Mouse (Mus musculus) lung, adult 18-20 months (tissue): Measurements from ENCODE around the gene Gm10964.

Source experiments
- DNase-seq, 2 experiments: peaks; one replicate each; pipeline ENCODE4 v3.0.0; 2022; ENCODE audit warnings: mixed read lengths in 2 of 2

The Gm10964 gene

DNA sequence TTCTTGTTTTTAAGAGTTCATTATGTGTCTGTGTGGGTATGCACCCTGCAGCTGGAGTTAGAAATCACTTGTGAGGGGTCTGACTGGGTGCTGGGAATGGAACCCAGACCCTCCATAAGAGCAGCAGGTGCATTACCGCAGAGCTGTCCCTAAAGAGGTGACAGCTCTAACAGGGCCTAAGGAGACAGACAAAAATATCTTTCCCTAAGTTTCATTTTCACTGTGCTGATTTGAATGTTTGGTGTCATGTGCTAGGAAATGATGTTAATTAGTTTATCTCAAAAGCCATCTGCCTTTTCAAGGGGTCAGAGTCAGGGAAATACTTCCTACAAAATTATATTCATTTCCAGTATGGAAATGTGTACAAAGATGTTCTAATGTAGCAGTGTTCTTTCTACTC lies at the start of gene Gm10964:
Gene Gm10964, plus strand, starts transcription at position 38 of the 400 bp plus-strand sequence.
- DNase-seq, result no peak

DNA sequence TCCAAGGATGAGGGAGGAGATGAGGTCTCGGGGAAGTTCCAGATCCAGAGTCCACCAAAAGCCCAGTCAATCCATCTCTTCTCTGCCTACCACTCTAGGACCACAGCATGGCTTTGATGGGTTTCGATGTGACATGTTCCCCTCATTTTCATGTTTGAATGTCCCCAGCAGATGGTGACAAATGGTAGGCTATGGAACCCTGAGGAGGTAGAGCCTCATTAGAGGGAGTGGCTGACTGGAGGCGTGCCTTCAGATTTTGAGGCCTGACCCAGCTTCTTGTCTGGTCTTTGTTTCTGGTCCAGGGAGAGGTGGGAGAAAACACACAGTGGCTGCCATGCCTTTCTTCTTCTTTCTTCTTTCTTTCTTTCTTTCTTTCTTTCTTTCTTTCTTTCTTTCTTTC lies 48.7 kb upstream of the Gm10964 start:
- peak in 1 of 2 experiments; percentile 26 for DNase-seq

GRCm38 (mm10) chr3:103695556-103695955 lies 43.6 kb upstream of the Gm10964 start:
- no peak for DNase-seq

GRCm38 (mm10) chr3:103696388-103696925 lies 42.7 kb upstream of the Gm10964 start:
- no peak for DNase-seq

DNA sequence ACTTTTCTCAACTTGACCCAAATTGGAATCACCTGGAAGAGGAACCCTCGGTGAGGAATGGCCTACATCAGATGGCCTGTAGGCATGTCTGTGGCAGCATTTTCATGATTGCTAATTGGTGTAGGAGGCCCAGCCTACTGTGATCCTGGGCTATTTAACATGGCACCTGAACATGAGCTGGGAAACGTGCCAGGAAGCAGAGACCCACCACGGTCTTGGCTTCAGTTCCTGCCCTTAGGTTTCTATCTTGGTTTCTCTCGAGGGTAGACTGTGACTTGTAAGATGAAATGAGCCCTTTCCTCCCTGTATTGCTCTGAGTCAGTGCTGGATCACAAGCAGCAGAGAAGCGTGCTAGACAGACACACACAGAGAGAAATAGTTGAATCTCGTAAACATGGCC lies 34.5 kb upstream of the Gm10964 start:
- DNase-seq, result no peak

DNA sequence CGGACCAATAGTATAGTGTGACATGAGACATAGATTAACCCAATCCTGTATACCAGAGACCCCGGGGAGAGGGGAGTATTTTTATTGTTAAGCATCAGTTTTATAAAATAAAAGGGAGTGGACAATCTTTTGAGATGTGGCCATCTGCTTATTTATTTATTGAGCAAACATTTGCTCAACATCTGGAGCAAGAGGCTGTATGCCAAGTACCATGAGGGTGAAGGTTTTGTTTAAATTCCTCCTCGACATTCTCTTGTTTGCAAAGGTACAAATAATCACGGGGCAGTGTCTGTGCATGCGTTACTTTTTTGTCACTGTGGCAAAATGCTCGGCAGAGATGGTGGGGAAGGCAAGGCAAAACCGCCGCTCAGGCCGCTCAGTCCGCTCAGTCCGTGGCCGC lies 33.7 kb upstream of the Gm10964 start:
- DNase-seq, result no peak

DNA sequence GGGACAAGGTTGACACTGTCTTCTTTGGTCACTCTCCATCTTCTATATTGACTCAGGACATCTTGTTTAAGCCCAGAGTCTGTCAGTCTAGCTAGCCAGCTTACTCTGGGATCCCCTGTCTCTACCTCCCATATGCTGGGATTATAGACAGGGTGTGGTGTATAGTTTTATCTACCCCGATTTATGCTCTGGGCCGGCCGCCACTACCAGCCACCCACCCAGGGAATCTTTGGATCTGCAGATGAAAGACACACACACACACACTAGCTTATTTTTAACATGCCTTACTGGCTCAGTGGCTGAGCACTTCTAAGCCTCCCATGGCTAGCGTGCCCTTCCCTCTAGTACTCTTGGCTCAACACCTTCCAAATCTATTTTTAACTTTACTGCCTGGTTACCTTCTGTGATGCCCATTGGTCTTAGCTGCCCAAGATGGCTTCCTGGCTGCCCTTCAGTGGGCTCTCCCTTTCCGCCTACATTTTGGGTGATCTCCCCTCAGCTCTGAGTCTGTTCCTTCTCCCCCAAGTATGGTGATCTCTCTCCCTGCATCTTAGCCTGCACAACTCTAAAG lies 29.6 kb upstream of the Gm10964 start:
- DNase-seq, result no peak

GRCm38 (mm10) chr3:103712196-103712595 lies 27.0 kb upstream of the Gm10964 start:
- DNase-seq, result no peak

- DNase-seq, result no peak
Observed at GRCm38 (mm10) chr3:103714236-103714875, 24.8 kb upstream of the Gm10964 start.

DNA sequence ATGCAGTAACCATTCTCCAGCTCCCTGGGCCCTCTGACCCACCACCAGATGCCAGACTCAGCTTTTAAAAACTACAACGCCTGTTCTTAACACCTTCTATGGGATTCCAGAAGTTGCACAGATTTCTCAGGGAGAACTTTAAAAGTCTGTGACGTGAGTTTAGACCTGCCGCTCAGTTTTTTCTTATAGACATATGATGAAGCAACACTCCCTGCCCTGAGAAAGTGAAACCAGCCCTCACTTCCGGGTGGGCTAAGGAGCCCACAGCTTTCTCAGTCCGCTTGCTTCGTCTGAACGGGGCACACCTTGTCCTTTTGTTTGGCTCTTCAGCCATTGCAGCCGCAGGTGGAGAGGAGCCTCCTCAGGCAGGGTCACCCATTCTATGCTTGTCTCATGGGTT lies 24.2 kb upstream of the Gm10964 start:
- DNase-seq, result no peak

- DNase-seq, result peak in 1 of 2 experiments; percentile 20
Observed at GRCm38 (mm10) chr3:103715762-103716693, 23.1 kb upstream of the Gm10964 start.

DNA sequence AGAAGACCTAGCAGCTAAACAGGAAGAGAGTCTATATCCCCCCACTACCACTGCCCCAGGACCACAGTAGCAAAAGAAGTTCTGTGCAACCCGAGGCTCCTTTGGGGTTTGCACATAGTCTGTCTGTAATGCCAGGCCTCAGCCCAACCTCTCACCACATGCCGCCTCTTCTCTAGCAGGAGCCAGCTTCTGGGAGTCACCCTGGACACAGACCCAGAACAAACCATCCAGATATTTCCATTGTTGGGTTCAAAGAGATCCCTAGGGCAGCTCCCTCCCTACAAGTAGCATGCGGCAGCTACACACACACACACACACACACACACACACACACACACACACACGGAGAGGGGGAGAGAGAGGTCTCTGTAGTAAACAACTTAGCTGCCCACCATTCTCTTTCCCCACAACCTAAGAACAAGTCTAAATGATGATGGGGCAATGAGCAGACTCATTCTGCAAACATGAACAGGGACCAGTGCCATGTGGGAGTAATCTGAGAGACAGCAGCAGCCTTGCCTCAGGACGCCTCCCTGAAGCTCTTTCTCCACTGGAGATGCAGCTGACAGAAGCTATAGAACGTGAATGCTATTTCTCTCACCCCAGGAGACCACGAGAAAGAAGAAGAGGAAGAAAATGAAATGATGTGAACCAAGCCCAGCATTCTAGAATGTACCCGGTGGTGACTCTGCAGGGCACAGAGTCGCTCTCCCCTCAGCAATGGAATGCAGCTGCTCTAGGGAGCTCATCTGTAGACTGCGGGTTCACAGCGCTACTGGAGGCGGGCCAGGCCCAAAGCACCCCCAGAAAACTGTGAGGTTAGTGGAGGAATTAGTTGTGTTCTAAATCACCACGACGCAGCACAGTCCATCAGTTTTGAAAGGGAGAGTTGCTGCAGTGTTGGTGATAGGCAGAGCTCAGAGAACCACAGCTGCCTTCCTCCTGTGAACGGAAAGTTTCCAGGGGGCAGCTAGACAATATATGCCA lies 22.1 kb upstream of the Gm10964 start:
- DNase-seq, result peak in 1 of 2 experiments; percentile 5

DNA sequence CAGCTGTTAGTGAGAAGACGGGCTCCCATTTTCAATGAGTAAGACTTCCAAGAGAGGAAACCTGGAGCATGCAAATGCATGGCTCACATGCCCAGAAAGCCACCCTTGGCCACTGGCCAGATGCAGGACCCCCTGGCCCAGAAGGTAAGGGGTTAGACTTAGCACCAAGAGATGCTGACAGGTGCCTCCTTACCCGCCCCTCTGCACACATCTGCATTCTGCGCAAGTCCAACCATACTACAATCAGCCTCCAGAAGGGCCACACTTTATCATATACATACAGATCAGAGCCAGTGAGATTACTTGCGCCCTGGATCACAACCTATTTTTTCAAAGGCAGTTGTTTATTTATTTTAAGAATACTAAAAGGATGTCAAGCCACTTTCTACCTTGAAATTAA lies 20.4 kb upstream of the Gm10964 start:
- DNase-seq, result no peak

- no peak for DNase-seq
Observed at GRCm38 (mm10) chr3:103724137-103724536, 15.0 kb upstream of the Gm10964 start.

- DNase-seq, result no peak
Observed at GRCm38 (mm10) chr3:103726642-103727041, 12.5 kb upstream of the Gm10964 start.

DNA sequence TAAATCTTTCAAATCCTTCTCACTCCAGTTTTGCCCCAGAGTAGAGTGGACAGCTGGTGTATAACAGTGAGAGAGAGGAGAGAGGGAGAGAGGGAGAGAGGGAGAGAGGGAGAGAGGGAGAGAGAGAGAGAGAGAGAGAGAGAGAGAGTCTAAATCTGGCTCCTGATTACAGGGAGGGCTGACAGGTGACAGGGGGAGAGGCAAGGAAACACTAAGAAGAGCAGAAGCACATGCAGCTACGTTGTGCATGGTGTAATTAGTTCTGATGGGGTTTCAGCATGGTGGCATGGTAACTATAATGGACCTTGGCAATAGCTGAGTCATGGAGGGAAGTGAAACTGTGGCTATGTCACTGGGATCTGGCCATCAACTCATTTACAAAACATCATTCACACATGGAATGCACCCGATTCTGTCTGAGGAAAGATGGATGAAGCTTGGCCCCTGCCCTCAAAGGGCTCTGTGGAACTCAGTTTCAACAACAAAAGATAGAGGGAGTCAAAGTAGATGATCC lies 11.3 kb upstream of the Gm10964 start:
- no peak for DNase-seq

DNA sequence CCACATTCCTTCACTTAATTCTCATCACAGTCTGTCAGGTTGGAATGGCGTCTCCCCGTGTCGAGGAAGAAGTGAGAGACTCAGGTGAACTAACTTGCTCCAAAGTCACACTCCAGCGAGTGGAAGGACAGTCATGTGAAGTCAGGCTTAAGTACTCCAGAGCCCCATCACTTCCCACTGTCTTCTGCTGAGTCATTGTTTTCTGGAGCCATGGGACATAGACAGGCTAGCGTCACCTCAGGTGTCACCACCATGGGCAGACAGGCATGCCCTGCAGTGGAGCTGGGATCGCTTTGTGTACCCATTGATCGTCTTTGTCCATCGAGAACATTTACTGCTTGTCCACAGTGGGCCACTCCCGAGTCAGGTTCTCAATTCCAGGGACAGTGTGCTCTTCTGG lies 9.3 kb upstream of the Gm10964 start:
- no peak for DNase-seq

GRCm38 (mm10) chr3:103732116-103732515 lies 7.0 kb upstream of the Gm10964 start:
- no peak for DNase-seq

GRCm38 (mm10) chr3:103733176-103733575 lies 6.0 kb upstream of the Gm10964 start:
- no peak for DNase-seq

GRCm38 (mm10) chr3:103733799-103734695 lies 5.1 kb upstream of the Gm10964 start:
- DNase-seq, result no peak
